Mouse (Mus musculus): Measurements from ENCODE around the gene Unc5c.

- TF ChIP-seq E2F4 (IDR thresholded peaks at IDR 0.05; ENCODE audit: insufficient replicate concordance, low read depth, low read length), result no peak
- TF ChIP-seq TBP (conservative IDR thresholded peaks at IDR 0.05; ENCODE audit: low read depth, low read length), result no peak
- TF ChIP-seq POLR2A (IDR thresholded peaks at IDR 0.05; ENCODE audit: low read depth, low read length), result no peak
- TF ChIP-seq ZNF384 (IDR thresholded peaks at IDR 0.05; ENCODE audit: low read depth, low read length), result no peak
- TF ChIP-seq USF1 (IDR thresholded peaks at IDR 0.05; ENCODE audit: low read depth, low read length), result no peak
Measured at GRCm38 (mm10) chr3:141699177-141699576, 234.2 kb downstream of the Unc5c start.

Data from CH12.LX (cell line).